Mouse (Mus musculus) spleen, postnatal 14 days (tissue): ENCODE results near the gene Met.

Experiments
- DNase-seq, 2 experiments: peaks; one replicate each; pipeline ENCODE4 v3.0.0; 2021 to 2022; ENCODE audit warnings: low spot score in 2 of 2

The Met gene

GRCm38 (mm10) chr6:17491502-17491901, 27.9 kb downstream of the Met start:
- no peak for DNase-seq

- no peak for DNase-seq
Measured at GRCm38 (mm10) chr6:17492062-17492461, 28.5 kb downstream of the Met start.

GRCm38 (mm10) chr6:17495413-17495812, 31.8 kb downstream of the Met start:
- DNase-seq: no peak

GRCm38 (mm10) chr6:17497366-17497765, 33.8 kb downstream of the Met start:
- no peak for DNase-seq

GRCm38 (mm10) chr6:17498801-17499200, 35.2 kb downstream of the Met start:
- DNase-seq: no peak

- no peak for DNase-seq
Measured at GRCm38 (mm10) chr6:17501440-17501839, 37.8 kb downstream of the Met start.

- DNase-seq: no peak
Measured at GRCm38 (mm10) chr6:17502311-17502710, 38.7 kb downstream of the Met start.

GRCm38 (mm10) chr6:17503724-17504123, 40.1 kb downstream of the Met start:
- DNase-seq: no peak

GRCm38 (mm10) chr6:17505530-17505929, 41.9 kb downstream of the Met start:
- DNase-seq: no peak

- DNase-seq: no peak
Measured at GRCm38 (mm10) chr6:17506831-17507230, 43.2 kb downstream of the Met start.

- DNase-seq: no peak
Measured at GRCm38 (mm10) chr6:17508184-17508583, 44.6 kb downstream of the Met start.

GRCm38 (mm10) chr6:17508604-17509372, 45.2 kb downstream of the Met start:
- DNase-seq: no peak

GRCm38 (mm10) chr6:17513381-17513780, 49.8 kb downstream of the Met start:
- no peak for DNase-seq

GRCm38 (mm10) chr6:17515775-17516460, 52.3 kb downstream of the Met start:
- no peak for DNase-seq

GRCm38 (mm10) chr6:17521901-17522717, 58.5 kb downstream of the Met start:
- no peak for DNase-seq

- no peak for DNase-seq
Measured at GRCm38 (mm10) chr6:17522917-17523316, 59.3 kb downstream of the Met start.

GRCm38 (mm10) chr6:17529490-17530269, 66.1 kb downstream of the Met start:
- DNase-seq: no peak

GRCm38 (mm10) chr6:17541615-17542014, 78.0 kb downstream of the Met start:
- no peak for DNase-seq

- no peak for DNase-seq
Measured at GRCm38 (mm10) chr6:17542383-17542782, 78.8 kb downstream of the Met start.

- DNase-seq: no peak
Measured at GRCm38 (mm10) chr6:17545480-17545879, 81.9 kb downstream of the Met start.

GRCm38 (mm10) chr6:17546341-17546740, 82.7 kb downstream of the Met start:
- no peak for DNase-seq

GRCm38 (mm10) chr6:17546825-17547224, 83.2 kb downstream of the Met start:
- no peak for DNase-seq
